Mouse (Mus musculus): ENCODE results near the gene Auh.

Auh gene

GRCm38 (mm10) chr13:52929209-52930171, at the start of gene Auh:
Auh (minus strand) TSS chr13:52929681.
- DNase-seq (ENCODE audit: extremely low spot score, low read depth, low spot score): peak; percentile 49

DNA sequence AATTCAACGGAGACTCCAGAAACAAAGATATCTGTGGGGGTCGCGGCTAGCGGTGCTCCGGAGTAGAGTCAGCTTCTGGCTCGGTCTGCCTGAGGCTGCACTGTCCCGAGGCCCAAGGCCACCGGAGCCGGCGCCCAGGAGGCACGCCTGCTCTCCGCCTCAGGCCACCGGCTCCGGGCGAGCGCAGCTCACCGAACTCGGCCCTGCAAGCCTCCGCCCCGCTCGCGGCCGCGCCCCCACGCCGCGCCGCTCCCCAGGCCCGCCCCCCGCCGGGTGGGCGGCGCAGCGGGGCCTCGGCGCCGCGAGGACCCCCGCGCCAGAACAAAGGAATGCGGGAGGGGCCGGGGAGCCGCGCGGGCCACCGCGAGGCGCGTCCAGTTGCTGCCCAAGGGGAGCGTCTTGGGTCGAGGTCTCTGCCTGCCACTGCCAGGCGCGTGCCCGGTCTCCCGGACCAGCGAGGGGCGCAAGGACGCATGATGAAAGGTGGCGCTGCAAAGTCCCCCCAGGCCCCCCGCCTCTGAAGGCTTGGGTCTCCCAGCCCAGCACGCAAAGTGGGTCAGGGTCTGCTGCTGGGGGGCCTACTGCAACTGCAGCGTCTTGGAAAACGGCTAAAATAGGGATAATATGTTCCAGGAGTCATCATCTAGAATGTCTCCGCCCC, 49.0 kb upstream of the Auh start:
- no peak for DNase-seq (ENCODE audit: extremely low spot score, low read depth, low spot score)

GRCm38 (mm10) chr13:52977757-52978156, 48.3 kb upstream of the Auh start:
- DNase-seq (ENCODE audit: extremely low spot score, low read depth, low spot score): no peak

DNA sequence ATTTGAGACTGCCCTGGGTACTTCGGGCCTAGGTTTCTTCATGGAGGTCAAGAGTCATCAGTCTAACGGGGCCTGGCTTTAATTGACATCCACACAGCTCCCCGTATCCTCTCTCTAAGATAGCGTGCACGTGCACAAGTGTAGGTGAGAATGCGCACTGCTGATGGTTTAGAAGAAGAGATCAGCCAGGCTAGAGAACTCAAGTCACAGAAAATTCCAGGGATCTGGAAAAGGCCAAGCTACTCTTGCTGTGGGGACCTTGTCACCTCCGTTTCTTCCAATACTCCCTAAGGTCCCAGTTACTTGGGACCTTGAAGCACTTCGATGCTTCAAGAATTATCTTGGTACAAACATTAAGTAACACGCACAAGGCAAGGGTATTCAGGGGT, 47.7 kb upstream of the Auh start:
- DNase-seq (ENCODE audit: extremely low spot score, low read depth, low spot score): no peak

DNA sequence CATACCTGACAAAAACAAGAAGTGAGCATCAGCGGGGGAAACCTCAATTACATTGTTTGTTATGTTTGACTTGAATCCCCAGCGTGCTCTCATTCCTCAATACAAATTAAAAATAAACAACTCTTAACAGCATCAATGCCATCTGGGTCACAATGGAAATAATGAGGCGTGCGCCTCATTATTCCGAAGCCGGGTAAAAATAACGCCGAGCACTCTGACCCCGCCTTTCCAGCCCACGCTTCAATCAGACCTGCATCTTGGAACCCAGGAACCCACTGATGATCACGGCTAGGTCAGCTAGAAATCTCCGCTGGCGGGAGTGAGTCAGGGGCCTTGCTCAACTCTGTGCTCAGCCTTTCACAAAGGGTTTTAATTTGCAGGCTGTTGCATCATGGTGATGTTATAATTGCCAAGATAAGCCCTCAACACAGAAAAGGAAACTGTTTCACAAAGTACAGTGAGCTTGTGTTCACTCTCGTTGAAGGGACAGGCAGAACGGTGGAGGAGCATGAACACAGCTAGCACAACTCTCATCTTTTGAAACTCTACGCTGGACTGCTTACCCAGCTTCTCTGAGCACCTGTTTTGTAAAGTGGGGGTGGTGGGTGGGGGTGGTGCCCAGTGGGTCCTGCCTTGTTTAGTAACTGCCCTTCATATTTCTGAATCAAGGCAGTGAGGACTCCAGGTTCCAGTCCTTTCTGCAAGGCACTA, 47.2 kb upstream of the Auh start:
- no peak for DNase-seq (ENCODE audit: extremely low spot score, low read depth, low spot score)

DNA sequence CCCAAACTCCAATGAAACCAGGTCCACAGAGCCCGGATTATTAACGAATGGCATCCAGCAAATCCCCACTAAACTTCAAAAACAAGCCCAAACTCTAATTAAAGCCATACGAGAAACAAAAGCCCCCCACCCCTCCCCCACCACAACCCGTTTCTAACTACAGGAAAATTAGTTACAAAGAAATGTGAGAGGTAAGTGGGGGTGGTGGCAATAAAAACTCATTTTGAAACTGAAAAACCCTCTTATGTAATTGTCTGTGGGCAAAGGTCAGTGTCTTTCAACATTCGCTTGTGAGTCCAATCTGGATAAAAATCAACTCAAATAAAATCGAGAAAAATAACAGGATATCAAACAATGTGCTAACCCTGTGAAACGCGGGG, 46.6 kb upstream of the Auh start:
- DNase-seq (ENCODE audit: extremely low spot score, low read depth, low spot score): peak; percentile 58

DNA sequence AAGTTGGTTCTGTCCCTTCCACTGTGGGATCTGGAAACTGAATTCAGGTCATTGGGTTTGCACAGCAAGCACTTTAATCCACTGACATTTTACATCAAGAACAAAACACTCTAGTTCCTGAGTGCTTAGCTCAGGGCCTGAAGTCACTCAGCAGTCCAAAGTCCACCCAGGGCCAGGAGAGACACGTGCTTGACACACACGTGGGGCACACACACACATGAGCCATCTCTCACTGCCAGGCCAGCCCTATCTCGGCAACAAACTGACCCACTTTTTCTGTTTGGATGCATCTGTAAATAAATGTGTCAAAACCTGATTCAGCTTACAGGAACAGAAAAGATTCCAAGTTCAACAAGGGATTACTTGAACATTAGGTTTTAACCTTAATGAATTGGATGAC, 45.2 kb upstream of the Auh start:
- no peak for DNase-seq (ENCODE audit: extremely low spot score, low read depth, low spot score)

DNA sequence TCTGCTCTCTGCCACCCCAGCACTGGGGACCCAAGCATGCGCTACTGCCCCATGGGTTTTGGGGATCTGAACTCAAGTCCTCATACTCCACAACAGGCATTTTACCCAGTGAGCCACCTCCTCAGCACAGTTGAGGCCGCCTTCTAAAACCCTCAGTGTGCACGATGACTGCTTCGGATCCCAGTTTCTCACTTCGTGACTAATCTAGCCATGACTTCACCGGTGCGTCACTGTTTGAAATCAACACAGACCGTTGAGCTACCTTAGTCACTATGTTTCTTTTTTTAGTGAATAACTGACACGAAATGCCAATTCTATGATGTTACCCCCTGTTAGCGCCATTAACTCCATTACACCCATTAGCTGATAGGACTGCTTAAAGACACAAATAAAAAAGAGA, 43.9 kb upstream of the Auh start:
- DNase-seq (ENCODE audit: extremely low spot score, low read depth, low spot score): no peak

DNA sequence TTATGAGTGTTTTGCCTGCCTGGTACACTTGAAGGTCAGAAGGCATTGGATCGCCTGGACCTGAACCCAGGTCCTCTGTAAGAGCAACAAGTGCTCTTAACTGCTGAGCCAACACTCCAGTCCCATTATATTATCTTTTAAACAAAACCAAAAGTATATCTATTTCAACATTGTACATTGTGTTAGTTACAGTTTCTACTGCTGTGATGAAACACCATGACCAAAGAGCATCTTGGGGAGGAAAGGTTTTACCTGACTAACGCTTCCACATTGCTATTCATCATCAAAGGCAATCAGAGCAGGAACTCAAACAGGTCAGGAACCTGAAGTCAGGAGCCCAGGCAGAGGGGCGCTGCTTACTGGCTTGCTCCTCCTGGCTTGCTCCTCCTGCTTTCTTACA, 43.1 kb upstream of the Auh start:
- DNase-seq (ENCODE audit: extremely low spot score, low read depth, low spot score): no peak

DNA sequence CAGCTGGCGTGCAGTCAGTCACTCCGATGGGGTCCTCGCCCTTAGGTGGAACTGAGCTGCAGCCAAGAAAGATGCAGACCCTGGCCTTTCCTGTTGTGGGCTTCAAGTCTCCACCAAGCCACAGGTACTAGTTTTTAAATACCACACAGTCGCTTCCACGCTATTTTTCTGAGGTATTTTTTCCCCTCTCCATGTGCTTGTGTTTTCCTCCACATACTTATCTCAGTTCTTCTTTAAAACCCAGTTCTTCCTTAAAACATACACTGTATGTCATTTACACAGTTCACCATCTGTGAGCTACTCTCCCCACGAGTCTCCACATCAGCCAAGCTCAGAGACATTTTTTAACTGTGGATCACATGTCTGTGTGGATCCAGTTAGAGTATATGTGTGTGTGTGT, 41.4 kb upstream of the Auh start:
- no peak for DNase-seq (ENCODE audit: extremely low spot score, low read depth, low spot score)

- no peak for DNase-seq (ENCODE audit: extremely low spot score, low read depth, low spot score)
Measured at GRCm38 (mm10) chr13:52962922-52963321, 33.4 kb upstream of the Auh start.

DNA sequence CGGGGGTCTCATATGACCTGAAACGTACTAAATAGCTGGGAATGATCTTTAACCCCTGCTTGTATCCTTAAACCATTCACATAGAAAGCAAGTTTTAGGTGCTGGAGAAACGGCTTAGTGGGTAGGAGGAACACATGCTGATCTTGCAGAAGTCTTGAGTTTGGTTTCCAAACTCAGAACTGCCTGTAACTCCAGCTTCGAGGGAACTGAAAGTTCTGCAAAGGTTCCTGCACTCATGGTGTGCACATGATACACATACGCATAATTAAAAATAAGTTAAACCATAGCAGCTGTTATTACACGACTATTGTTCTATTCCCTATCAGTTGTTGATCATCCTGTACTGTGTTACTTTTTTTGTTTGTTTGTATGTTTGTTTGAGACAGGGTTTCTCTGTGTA, 32.9 kb upstream of the Auh start:
- no peak for DNase-seq (ENCODE audit: extremely low spot score, low read depth, low spot score)

GRCm38 (mm10) chr13:52953779-52954553, 24.5 kb upstream of the Auh start:
- DNase-seq (ENCODE audit: extremely low spot score, low read depth, low spot score): no peak

DNA sequence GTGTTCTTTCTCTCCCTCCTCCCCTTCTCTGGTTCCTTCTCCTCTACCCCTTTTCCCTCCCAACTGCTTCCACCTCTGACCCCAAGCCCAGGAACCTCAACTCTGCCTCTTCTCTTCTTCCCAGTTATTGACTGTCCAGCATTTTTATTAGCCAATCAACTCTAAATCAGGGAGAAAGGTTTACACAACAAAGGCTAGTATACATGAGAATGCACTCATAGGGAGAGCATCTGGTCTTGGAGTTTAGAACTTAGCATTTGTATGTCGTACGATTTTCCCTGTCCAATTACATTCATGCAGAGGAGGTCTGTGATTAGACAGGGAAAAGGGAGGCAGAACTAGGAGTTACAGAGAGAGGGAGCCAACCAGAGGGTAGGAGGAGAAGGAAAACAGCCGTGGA, 19.7 kb upstream of the Auh start:
- DNase-seq (ENCODE audit: extremely low spot score, low read depth, low spot score): no peak

DNA sequence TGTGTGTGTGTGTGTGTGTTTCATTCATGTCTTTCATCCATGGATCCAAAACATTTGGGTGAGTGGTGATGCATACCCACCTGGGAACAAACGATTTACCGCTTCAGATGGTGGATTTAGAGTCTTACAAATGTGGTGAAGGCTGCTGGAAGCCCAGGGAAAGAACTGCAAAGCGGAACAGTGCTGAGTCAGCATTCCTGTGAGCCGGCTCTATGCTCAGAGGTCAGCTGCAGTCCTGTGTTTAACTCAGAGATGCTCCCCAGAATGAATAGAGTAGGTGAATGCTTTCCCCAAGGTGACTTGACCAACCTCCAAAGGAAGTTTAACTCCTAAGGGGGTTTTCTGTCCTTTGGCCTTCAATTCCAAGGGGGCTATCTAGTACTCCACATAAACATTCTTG, 18.1 kb upstream of the Auh start:
- DNase-seq (ENCODE audit: extremely low spot score, low read depth, low spot score): no peak

DNA sequence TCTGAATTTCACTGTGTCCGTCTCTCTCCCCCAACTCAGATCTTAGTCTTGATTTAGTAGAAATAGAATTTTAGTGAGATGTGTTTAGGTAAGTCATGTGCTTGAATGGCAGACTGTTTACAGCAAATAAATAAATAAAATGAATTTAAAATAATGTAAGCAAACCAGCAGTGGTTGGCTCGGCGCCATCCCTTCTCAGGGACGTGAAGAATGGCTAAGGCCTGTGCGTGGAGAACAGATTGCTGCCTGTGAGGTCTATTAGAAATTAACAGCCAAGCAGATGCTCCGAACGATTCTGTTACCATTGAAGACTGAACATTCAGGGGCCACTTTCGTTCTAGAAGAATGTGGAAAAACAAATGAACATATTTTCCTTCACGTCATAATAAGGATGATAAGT, 16.3 kb upstream of the Auh start:
- no peak for DNase-seq (ENCODE audit: extremely low spot score, low read depth, low spot score)

- no peak for DNase-seq (ENCODE audit: extremely low spot score, low read depth, low spot score)
Measured at GRCm38 (mm10) chr13:52944116-52944515, 14.6 kb upstream of the Auh start.

- DNase-seq (ENCODE audit: extremely low spot score, low read depth, low spot score): no peak
Measured at GRCm38 (mm10) chr13:52942876-52943388, 13.5 kb upstream of the Auh start.

GRCm38 (mm10) chr13:52940956-52941355, 11.5 kb upstream of the Auh start:
- DNase-seq (ENCODE audit: extremely low spot score, low read depth, low spot score): no peak

- DNase-seq (ENCODE audit: extremely low spot score, low read depth, low spot score): no peak
Measured at GRCm38 (mm10) chr13:52930582-52930981, 1.1 kb upstream of the Auh start.

- no peak for DNase-seq (ENCODE audit: extremely low spot score, low read depth, low spot score)
Measured at GRCm38 (mm10) chr13:52928392-52928791, 1.1 kb downstream of the Auh start.

All from hindlimb bud, embryonic 11.5 days (tissue).